Mouse (Mus musculus) T-helper 1 cell (primary cell): ENCODE results near the gene Gkn3.

ENCODE experiments used
- in situ Hi-C: fragments of 300-600 bp; cut with MboI, MseI; formaldehyde crosslinking; loops from one replicate; pipeline ENCODE4 v1.15.1; 2025; ENCODE audit warnings: high pct_unique_total_duplicates

Gene Gkn3

DNA sequence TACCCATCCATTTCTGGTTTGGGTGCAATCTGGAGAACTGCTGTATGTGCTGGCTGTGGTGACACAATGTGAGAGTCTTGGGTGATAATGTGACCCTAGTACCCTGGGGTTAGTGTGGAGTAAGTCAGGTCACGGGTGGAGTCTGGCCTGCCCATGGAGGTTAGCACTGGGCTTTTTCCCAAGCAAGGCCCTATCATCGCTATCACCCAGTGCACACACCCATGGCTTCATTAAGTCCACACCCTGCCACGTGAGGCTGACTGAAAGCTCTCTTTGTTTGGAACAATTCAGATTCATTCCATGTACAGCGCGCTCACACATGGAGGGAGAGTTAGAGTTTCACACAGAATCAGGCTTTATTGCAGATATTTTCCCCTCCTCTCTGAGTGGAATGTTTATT lies 34.3 kb downstream of the Gkn3 start:
- in situ Hi-C loops: no loop called here

DNA sequence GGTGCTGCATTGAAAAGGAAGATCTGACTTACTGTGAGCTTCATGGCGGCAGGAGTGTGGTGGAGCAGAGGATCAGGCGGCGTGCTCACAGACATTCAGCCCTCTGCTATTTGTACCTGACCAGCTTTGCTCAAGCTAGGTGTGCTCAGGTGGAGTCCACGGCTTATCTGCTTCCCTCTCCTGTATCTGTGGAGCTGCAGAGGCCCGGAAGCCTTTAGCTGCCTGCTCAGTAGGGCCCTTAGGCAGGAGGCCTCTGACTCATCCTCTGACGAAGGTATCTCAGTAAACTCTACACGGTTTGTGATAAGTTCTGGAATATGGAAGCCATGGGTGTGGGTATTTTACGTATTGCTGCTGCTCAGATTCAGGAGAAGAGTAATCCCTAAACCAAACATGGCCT lies 37.9 kb downstream of the Gkn3 start, which contains the start of gene Gkn1:
Gkn1 (minus strand) TSS at position 114 of the 400 bp plus-strand sequence.
- in situ Hi-C loops: no loop called here

DNA sequence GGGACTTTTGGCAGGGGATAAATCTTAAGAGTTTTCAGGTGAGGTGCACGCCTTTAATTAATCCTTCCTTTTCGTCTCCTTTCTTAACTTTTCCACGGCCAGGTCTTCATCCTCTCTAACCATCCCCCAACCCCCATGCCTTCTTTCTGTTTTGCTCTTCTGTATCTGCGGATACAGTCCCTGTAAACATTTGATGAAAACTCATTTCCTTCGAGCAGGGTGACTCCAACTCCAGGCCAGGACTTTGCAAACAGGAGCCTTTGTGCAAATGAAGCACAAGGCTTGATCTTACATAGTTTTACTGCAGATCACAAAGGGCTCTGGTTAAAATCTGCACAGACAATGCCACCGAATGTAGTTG lies 52.8 kb downstream of the Gkn3 start:
- in situ Hi-C loops: no loop called here

GRCm38 (mm10) chr6:87335091-87335934 lies 53.4 kb downstream of the Gkn3 start, which contains the start of gene Antxr1:
TSS of gene Antxr1 (minus strand) at chr6:87335821.
- in situ Hi-C loops: no loop called here

- in situ Hi-C loops: no loop called here
These were observed 54.2 kb downstream of the Gkn3 start for GRCm38 (mm10) chr6:87334361-87335090.
